In genomic region chr6:17105714-17106113, GRCm38 (mm10) we compare ENCODE assay signal across 9 mouse cellular contexts. TPM values are rescaled to one million over a fixed set of nuclear protein-coding genes. Genes with fewer than 3 reads are reported as not detected.
A peak's percentile ranks its signal among the peaks of the same experiment; 100 is the strongest.
DNase-seq lines count a peak whose midpoint lies in the region; ATAC-seq lines count a peak whose summit lies in the region.
"Had no signal": no experiment of that assay in that cellular context is flagged by ENCODE, and none has a peak within 500 bp of the region (broad histone marks: within the 10 kb centered on the region; RNA-seq: fewer than 3 reads in every experiment).

No protein-coding gene starts in this region.

- H3K9me3 ChIP-seq in heart, embryonic 10.5 days = no peaks in the 10 kb centered on the region
- H3K9me3 ChIP-seq: lung, embryonic 15.5 days had no signal

- DNase-seq in heart, adult 8-10 months (ENCODE audit: low spot score) = peak; percentile 68
- DNase-seq in heart, embryonic 10.5 days (ENCODE audit: low spot score) = no peak
- peak; percentile 47 for DNase-seq in CD4-positive, CD25-positive, alpha-beta regulatory T cell, adult 2 months (ENCODE audit: low read depth, low spot score)
- peak; percentile 39 for DNase-seq in brain, embryonic 18.5 days (ENCODE audit: low read depth, low spot score)
- peak; percentile 57 for DNase-seq in forelimb bud, embryonic 11.5 days (ENCODE audit: low read depth, low spot score)
- DNase-seq in layer of hippocampus, adult 8-10 months (ENCODE audit: low spot score in 2 of 2) = peak; percentile 25 to 74
- DNase-seq in spleen, adult 18-20 months = no peak

- no peaks in the 10 kb centered on the region for H3K27me3 ChIP-seq in heart, embryonic 10.5 days (ENCODE audit: insufficient read depth, poor library complexity, severe bottlenecking)
- H3K27me3 ChIP-seq: lung, embryonic 15.5 days had no signal

- H3K36me3 ChIP-seq in heart, embryonic 10.5 days = no peaks in the 10 kb centered on the region

- ATAC-seq in megakaryocyte progenitor cell, adult 5-6 weeks (replicated peaks; ENCODE audit: poor library complexity) = peak; percentile 85

- no peak overlapping the region for H3K4me3 ChIP-seq in heart, embryonic 10.5 days
- H3K4me3 ChIP-seq: lung, embryonic 15.5 days had no signal

- H3K4me1 ChIP-seq in heart, embryonic 10.5 days = no peaks in the 10 kb centered on the region
- H3K4me1 ChIP-seq: lung, embryonic 15.5 days had no signal

- no peak overlapping the region for H3K27ac ChIP-seq in heart, embryonic 10.5 days
- H3K27ac ChIP-seq: lung, embryonic 15.5 days had no signal

RNA-seq across cellular contexts. Expression of gene Tes, which starts 40.8 kb away (rescaled TPM):
- total RNA-seq in heart, adult 8-10 months (2022) = 1 to 10 TPM; 2.2 to 3.0 (median 2.6) TPM
- polyA plus RNA-seq in heart, embryonic 10.5 days (2016; fragmentation: Nextera tagmentation; extraction: Ambion mirVana) = 12.3 and 38.0 TPM in 2 replicates
- total RNA-seq in layer of hippocampus, adult 8-10 months (2022) = 1 to 10 TPM; 2.1 to 2.7 (median 2.4) TPM
- total RNA-seq in megakaryocyte progenitor cell, adult 5-6 weeks (2015) = 33.8 and 39.7 TPM in 2 replicates
- total RNA-seq in megakaryocyte progenitor cell, adult 5-6 weeks (2017) = 41.6 and 46.1 TPM in 2 replicates

Comparison
In these comparisons a context has a peak if more than half of its experiments do, and no peak if none do; other contexts are left out.
1. DNase-seq: peak in heart, adult 8-10 months (single experiment), CD4-positive, CD25-positive, alpha-beta regulatory T cell, adult 2 months (single experiment), brain, embryonic 18.5 days (single experiment), forelimb bud, embryonic 11.5 days (single experiment) and layer of hippocampus, adult 8-10 months (2 of 2); none in heart, embryonic 10.5 days (single experiment) and spleen, adult 18-20 months (0 of 2).
2. RNA of gene Tes, which starts 40.8 kb away (total RNA-seq): 33.8 to 46.1 TPM in megakaryocyte progenitor cell, adult 5-6 weeks; 2.2 to 3.0 TPM in heart, adult 8-10 months and 2.1 to 2.7 TPM in layer of hippocampus, adult 8-10 months; every median in the first group is over 4 times any median in the second.